Mouse (Mus musculus) frontal cortex, adult 2 months (tissue): Measurements from ENCODE around the gene Ints7. TPM values are rescaled to one million over a fixed set of nuclear protein-coding genes. Genes with fewer than 3 reads are reported as not detected.

Source experiments
- DNase-seq, 2 experiments: peaks; one replicate each; pipeline ENCODE4 v3.0.0; 2022; ENCODE audit warnings: low spot score in 1 of 2; ENCODE audit errors: extremely low spot score in 1 of 2
- polyA plus RNA-seq: library from polyadenylated mRNA; depleted of rRNA; stranded (reverse); fragments of >200 nt; gene quantifications from 2 replicates; pipeline ENCODE4 v1.2.3, GENCODE M21; 2012; rRNA removed

Ints7 gene
- polyA plus RNA-seq: 43.5 and 44.2 TPM in 2 replicates

DNA sequence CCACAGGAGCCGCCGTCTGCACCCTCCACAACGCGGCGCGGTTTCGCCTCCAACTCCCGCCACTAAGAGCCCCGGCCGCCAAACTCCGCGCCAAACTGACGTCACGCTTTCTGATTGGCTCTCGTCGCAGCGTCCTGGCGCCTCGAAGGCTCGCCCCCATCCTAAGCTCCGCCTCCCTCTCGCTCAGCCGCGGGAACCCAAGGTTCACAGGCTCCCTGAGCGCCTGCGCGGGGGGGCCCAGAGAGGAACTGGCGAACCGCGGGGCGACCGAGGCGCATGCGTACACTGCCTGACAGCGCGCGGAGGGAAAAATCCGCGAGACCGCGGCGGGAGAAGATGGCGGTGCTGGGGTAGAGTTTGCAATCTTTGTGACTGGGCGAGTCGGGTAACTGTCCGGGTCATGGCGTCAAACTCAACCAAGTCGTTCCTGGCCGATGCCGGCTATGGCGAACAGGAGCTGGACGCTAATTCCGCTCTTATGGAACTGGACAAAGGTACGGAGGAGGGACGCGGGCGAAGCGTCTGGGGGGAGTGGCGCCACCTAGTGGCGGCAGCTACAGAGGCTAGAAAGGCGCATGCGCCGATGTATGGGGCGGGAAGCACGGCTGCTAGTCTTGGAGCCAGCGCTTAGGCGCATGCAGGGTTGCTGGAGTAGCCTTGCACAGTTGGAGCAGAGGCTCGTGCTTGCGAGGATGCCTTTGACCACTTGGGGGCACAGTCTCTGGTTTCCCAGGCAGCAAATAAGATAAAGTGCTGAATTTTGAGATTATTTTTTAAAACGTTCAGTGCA lies at the start of gene Ints7, which contains the start of gene Dtl:
Gene Ints7, plus strand, starts transcription at position 179 of the 790 bp plus-strand sequence.
Gene Dtl, minus strand, starts transcription at position 87 of the 790 bp plus-strand sequence.
- peak; percentile 95 to 99 for DNase-seq

DNA sequence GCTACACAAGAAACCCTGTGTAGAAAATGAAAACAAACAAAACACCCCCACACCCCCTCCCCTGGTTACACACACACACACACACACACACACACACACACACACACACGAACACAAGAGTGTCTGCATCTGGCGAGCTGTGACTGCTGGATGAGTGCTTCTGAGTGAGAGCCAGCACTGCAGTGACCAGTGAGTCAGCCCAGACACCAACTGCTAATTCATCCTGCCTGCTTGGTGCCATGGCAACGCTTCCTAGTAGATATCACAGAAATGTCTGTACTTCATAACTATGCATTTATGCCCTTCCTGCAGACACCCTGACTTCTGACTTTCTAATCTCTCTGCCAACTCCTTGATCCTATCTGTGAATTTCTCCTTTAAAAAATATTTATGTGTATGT lies 48.3 kb upstream of the Ints7 start:
- peak in 1 of 2 experiments; percentile 66 for DNase-seq

DNA sequence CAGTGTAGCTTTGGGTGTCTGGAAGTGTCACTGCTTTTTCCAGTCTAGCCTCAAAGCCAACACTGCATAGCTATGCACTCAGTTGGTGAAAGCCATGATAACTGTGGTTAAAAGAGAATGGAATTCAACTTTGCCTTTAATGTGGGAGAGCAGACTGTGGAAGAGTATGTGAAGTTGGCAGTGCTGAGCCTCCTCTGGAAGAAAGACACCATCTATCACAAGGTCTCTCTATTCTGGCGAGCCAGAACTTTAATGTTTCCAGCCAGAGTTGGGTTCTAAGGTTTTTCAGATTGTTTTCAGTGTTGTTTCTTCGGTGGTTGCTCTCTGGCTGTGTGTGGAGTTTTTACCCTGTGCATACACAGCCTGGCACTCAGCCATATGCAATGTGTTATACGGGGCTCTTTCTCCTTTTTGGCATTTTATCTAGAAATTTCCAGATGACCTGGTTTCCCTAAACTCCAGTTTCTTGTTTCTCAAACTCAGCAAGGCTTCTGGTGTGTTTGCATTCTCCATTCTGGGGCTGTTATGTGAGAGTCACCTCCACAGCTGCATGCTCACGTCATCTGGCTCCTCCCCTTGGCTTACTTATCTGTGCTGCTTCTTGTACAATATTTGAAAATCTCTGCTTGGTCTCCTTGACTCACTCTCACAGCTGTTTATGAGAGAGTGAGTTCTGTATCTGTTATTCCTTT lies 47.4 kb upstream of the Ints7 start:
- peak in 1 of 2 experiments; percentile 22 for DNase-seq

DNA sequence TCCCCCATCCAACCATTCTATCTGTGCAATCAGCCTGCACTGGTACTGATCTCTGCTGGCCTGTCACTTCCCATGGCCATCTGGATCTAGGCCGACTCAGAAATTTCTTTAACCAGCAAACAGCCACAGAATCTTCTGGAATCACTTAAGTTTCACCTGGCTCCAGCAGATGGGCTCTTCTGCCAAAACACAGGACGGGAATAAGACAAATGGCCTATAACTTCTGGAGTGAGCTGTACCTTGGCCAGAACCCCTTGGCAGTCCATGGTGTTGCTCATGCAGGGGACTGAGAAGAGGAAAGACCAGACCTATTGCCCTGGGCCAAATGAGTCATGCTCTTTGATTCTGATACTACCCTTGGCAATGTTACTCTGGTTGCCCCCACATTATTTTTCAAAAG lies 46.0 kb upstream of the Ints7 start:
- no peak for DNase-seq

DNA sequence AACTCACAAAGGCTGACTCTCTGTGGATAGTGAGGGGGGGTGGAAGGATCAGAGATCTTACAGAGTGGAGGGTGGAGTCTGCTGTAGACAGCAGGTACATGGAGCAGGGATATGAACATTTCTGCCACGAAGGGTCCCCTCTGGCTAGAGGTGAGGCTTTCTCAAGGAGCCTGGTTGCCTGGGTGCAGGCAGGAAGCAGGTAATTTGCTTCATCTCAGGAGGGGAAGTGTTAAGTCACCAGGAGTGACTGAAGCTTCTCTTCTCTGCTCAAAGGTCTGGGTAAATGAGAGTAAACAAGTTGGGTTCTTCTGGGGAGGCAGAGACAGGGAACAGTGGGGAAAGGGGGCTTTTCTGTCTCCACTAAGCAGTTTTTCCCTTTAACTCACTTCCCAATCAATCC lies 44.4 kb upstream of the Ints7 start:
- DNase-seq: no peak

GRCm38 (mm10) chr1:191534896-191535295 lies 40.5 kb upstream of the Ints7 start:
- DNase-seq: no peak

DNA sequence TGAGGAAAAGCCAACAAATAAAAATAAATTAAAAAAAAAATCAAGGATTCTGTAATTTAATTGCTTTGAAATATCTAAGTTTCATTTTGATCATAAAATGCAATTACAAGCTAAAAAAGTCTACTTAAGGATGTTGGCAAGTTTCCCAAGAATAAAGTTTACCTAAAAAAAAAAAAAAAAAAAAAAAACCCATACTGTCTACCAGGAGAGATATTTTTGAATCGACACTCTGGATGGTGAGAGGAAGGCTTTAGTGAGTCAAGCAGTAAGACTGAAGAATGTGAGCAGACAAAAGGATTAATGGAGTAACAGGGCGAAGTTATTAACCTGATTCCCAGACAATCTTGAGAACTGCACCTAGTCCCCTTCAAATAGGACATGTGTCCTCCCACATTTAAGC lies 35.1 kb upstream of the Ints7 start:
- DNase-seq: no peak

DNA sequence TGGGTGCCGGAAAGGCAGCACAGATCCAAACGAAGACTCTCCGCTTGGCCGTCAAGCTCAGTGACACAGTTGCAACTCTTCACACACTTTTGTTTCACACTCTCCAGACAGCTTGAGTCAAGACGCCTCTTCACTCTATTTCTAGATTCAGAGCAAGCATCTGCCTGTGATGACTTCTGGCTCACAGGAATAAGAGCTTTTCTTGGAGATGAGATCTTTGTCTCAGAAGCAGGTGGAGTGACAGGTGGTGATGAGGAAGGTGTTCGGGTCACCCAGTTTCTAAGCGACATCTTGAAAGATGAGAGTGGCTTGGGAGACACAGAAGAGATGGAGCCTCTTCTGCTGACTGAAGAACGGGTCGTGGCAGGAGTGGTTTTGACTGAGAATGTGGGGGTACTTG lies 34.4 kb upstream of the Ints7 start:
- DNase-seq: peak; percentile 79

- no peak for DNase-seq
Observed at GRCm38 (mm10) chr1:191541619-191542018, 33.8 kb upstream of the Ints7 start.

DNA sequence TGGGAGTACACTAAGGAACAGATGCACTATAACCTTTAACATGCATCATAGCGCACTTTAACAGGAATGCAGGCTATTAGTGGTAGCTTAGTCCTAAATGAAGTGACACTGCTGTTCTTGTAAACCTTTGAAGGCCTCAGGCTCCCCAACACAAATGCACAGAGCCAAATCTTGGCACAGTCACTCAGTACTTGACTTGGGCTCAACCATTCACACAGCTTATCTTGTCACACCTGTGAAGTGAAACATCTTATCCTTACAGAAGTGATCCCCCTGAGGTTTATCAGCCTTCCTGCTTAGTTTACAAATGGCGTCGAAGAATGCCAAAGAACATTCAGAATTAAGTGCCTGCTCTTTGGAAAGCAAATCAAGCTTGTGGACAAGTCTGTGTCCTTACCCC lies 31.7 kb upstream of the Ints7 start:
- DNase-seq: no peak

DNA sequence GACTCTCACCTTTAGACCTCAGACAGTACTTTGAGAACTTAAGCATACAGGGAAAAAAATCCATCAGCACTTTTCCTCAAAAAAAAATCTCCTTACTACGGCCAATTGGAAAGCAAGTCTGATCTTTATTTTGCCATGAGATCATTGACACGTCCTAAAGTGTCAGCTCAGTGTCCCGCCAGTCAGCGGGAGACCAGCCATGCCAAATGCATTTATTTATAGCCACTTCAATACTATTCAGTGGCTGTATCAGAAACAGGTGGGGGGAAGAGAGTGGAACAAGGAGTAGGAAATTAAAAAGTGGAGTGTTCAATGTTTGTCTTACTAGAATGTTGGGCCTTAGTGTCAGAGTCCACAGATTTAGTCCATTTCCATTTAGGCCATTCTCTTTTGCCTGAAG lies 24.6 kb upstream of the Ints7 start:
- no peak for DNase-seq

DNA sequence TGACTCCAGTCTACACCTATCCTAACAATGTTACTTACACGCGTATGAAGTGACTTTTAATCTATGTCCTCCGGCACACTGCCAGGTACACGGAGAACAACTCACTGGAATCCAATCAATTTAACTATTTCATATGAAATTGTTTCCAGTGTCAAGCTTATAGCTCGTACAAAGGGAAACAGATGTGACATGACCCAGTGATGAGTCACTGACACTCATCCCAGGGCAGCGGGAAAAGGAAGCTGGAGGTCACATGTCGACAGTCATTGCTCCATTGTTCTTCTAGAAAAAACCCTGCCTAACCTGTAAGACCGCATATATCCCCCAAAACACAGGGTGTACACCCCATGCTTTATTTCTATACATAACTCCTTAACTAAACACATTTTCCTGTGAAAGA lies 18.3 kb upstream of the Ints7 start:
- no peak for DNase-seq

GRCm38 (mm10) chr1:191559779-191560178 lies 15.7 kb upstream of the Ints7 start:
- no peak for DNase-seq

DNA sequence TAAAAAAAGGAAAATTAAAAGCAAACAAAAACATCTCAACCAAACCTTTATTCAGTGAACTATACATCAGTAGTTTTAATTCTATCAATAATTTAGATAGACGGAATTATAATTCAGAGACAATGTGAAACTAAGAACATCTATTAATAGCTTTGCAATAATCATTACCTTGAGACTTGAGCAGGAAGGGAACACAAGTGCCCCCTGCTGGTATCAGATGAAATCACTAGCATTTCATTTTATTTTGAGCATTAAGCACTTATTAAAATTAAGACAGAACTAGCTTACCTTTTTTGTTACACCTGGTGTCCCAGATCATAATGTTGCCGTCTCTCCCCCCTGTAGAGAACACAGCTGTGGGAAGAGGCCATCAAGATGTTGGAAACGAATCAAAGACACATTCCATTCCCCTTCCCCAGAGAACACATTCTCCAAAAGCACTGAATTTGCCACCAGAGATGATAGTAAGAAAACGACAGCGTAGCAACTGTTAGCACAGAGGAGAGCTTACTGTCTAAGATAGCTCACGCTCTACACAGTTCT lies 12.5 kb upstream of the Ints7 start:
- DNase-seq: peak in 1 of 2 experiments; percentile 73

DNA sequence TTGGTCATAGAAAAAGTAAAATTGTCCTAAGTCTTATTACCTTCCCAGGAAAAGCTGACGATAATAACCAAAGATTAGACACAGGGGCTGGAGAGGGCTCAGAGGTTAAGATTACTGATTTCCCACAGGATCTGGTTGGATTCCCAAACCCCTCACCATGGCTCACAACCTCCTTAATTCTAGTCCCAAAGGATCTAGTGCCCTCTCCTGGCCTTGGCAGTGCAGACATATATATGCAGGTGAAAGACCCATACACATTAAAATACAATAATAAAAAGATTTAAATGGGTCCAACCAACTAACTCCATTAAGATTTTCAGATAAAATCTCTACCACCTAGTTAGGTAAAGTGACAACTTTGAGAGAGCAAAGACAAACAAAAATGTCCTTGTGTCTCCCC lies 7.6 kb upstream of the Ints7 start:
- DNase-seq: peak in 1 of 2 experiments; percentile 48

GRCm38 (mm10) chr1:191569625-191570024 lies 5.8 kb upstream of the Ints7 start:
- DNase-seq: no peak

- no peak for DNase-seq
Observed at GRCm38 (mm10) chr1:191570415-191570814, 5.0 kb upstream of the Ints7 start.

GRCm38 (mm10) chr1:191573906-191574639 lies 1.4 kb upstream of the Ints7 start:
- no peak for DNase-seq

DNA sequence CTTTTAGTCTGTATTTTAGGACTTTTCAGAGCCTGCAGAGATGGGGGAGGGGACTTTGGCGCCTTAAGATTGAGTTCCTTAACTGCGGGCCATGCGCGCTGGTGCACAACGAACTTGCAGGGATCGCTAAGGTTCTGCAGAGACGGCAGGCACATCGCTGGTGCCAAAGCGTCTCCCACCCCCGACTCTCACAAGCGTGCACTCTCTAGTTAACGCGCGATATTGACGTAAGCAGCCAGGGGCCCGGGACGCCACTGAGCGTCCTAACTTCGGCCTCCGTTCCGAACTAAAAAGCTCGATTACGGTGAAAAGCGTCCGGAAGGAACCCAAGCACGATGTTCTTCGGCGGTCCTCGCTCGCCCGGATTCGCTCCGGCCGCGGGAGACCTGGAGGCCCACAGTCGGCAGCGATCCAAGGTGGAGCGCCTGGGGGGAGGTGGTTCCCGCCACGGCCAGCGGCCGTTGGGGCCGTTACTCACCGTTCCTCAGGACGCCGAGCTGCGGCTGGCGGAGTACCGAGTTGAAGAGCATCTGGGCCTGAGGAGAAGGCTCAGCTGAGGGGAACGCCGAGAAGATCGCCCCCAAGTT lies 472 bp upstream of the Ints7 start:
- no peak for DNase-seq

GRCm38 (mm10) chr1:191579524-191579923 lies 4.1 kb downstream of the Ints7 start:
- no peak for DNase-seq

DNA sequence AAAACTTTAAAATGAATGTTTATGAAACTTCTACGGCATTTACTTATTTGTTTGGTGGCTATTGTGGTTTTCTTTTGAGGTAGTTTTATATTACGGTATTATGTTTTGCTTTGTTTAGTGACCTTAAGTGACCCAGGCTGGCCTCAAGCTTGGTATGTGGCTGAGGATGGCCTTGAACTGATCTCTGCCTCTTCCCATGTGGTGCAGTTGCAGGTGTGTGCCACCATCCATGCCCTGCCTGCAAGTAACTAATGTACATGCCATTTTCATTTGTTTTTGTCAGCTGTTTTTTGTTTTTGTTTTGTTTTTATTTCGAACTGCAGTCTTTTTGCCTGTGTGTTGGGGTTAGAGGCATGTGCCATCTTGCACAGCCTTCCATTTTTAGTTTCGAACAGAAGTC lies 6.2 kb downstream of the Ints7 start:
- no peak for DNase-seq
